Mouse (Mus musculus) C2C12 (cell line): ENCODE results near the gene Lpgat1. TPM values are rescaled to one million over a fixed set of nuclear protein-coding genes. Genes with fewer than 3 reads are reported as not detected.

Experiments used
- H3K27me3 ChIP-seq: one replicate; pipeline ENCODE4 v1.6.1; 2011; ENCODE audit not compliant: control insufficient read depth, insufficient read depth, insufficient read length
- H3K36me3 ChIP-seq: one replicate; pipeline ENCODE4 v1.6.1; 2011; ENCODE audit not compliant: control insufficient read depth, insufficient read depth
- H3K4me3 ChIP-seq: one replicate; pipeline ENCODE4 v1.5.1; 2011; ENCODE audit warnings: mild to moderate bottlenecking, control low read depth; ENCODE audit not compliant: poor library complexity, insufficient read depth, severe bottlenecking
- H3K79me2 ChIP-seq: one replicate; pipeline ENCODE4 v1.6.1; 2011; ENCODE audit not compliant: control insufficient read depth, insufficient read depth
- H3K79me3 ChIP-seq: one replicate; pipeline ENCODE4 v1.6.1; 2011; ENCODE audit warnings: low read depth, control low read depth
- H3ac ChIP-seq: one replicate; pipeline ENCODE3; 2011; ENCODE audit warnings: low read depth; ENCODE audit not compliant: control insufficient read depth, insufficient read length
- CEBPB ChIP-seq: IDR thresholded peaks from one replicate; pipeline ENCODE4 v1.6.1; 2011; ENCODE audit warnings: low read depth, mild to moderate bottlenecking, control low read depth, moderate library complexity
- CTCF ChIP-seq: IDR thresholded peaks from one replicate; pipeline ENCODE4 v1.5.1; 2011; ENCODE audit not compliant: control insufficient read depth, insufficient read depth, insufficient read length
- FOSL1 ChIP-seq: IDR thresholded peaks from one replicate; pipeline ENCODE4 v1.8.0; 2011; ENCODE audit warnings: mild to moderate bottlenecking, low read length; ENCODE audit not compliant: poor library complexity, insufficient read depth, severe bottlenecking
- MAX ChIP-seq: IDR thresholded peaks from one replicate; pipeline ENCODE4 v1.6.1; 2011; ENCODE audit warnings: mild to moderate bottlenecking, control low read depth
- MYOD1 ChIP-seq: IDR thresholded peaks from one replicate; pipeline ENCODE4 v1.6.1; 2011; ENCODE audit warnings: low read depth; ENCODE audit not compliant: control insufficient read depth, insufficient read length
- MYOG ChIP-seq: IDR thresholded peaks from one replicate; pipeline ENCODE4 v1.6.1; 2011; ENCODE audit not compliant: control insufficient read depth, insufficient read length; ENCODE audit errors: extremely low read depth
- USF1 ChIP-seq: IDR thresholded peaks from one replicate; pipeline ENCODE4 v1.6.1; 2011; ENCODE audit warnings: low read depth, mild to moderate bottlenecking, control low read depth, moderate library complexity
- polyA plus RNA-seq: library from polyadenylated mRNA; unstranded; fragments of >200 nt; fragmentation: generic; extraction: Trizol; gene quantifications from one replicate; pipeline ENCODE4 v1.2.1, GENCODE M21; 2012; ENCODE audit warnings: missing spikeins

Lpgat1 gene
- polyA plus RNA-seq, 1 experiment: 16.5 TPM

DNA sequence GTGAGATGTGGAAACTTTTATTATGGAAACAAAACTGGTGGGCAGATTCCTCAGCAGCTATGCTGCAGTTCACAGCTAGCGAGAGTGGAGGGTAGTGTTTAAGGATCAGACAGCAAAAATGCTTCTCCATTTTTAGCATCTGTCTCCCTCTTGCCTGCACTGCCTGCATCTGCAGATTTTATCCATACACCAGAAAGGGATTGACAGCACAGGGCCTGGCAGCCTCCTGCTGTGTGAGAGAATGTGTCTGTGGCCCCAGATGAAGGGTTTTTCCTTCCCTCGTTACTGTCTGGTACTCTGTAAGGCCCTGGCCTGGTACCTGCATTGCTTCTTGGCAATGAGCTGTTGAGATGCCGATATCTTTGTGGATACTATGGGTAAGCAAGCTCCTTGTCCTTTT lies 2.8 kb downstream of the Lpgat1 start:
- Histone ChIP-seq H3K79me2 (peaks cover 65% of the 10 kb centered on the region), H3K27me3 (no peaks in the 10 kb centered on the region), H3K4me3 (no peak overlapping the region), H3K79me3 (peaks cover 35% of the 10 kb centered on the region), H3ac (no peak overlapping the region), H3K36me3 (peaks cover 41% of the 10 kb centered on the region)
- TF ChIP-seq CEBPB (no peak), MAX (no peak), CTCF (no peak), FOSL1 (no peak), USF1 (no peak)

DNA sequence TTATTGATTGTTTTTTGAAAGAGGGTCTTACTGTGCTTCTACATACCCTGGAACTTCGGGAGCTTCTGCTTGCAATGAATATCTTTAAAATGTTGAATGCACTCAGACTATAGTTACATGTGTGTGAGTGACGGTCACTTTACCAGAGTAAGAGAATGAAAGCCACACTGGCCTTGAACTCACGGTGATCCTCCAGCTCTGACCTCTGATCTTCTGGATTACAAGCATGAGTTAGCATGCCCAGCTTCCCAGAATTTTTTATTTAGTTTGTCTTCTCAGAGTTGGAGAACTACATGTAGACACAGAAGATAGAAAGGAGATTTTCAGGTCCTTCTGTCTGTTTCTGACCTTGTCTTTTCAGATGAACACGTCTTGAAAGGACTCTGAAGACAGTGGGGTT lies 5.1 kb downstream of the Lpgat1 start:
- H3K36me3 ChIP-seq: peaks cover 53% of the 10 kb centered on the region

GRCm38 (mm10) chr1:191723675-191724074 lies 6.0 kb downstream of the Lpgat1 start:
- H3K36me3 ChIP-seq: peaks cover 63% of the 10 kb centered on the region
- TF ChIP-seq FOSL1 (no peak), CEBPB (no peak), CTCF (no peak), MYOD1 (no peak), MAX (no peak), MYOG (no peak), USF1 (no peak)

More for the DNA sequence above, 5.1 kb downstream of the Lpgat1 start:
- Histone ChIP-seq H3K4me3 (no peak overlapping the region), H3K79me2 (peaks cover 87% of the 10 kb centered on the region), H3K27me3 (no peaks in the 10 kb centered on the region), H3ac (no peak overlapping the region), H3K79me3 (peaks cover 37% of the 10 kb centered on the region)
- TF ChIP-seq MYOG (no peak), FOSL1 (no peak), MYOD1 (no peak), USF1 (no peak), MAX (no peak)

GRCm38 (mm10) chr1:191724385-191725061 lies 6.9 kb downstream of the Lpgat1 start:
- peaks cover 35% of the 10 kb centered on the region for H3K79me3 ChIP-seq
- TF ChIP-seq MAX (no peak), FOSL1 (no peak), MYOD1 (no peak), CEBPB (no peak), CTCF (no peak), MYOG (no peak), USF1 (no peak)
- no peak overlapping the region for H3K4me3 ChIP-seq
- H3ac ChIP-seq: no peak overlapping the region
- peaks cover 86% of the 10 kb centered on the region for H3K79me2 ChIP-seq
- H3K27me3 ChIP-seq: no peaks in the 10 kb centered on the region
- H3K36me3 ChIP-seq: peaks cover 64% of the 10 kb centered on the region

More at GRCm38 (mm10) chr1:191723675-191724074, 6.0 kb downstream of the Lpgat1 start:
- no peak overlapping the region for H3K4me3 ChIP-seq
- H3K27me3 ChIP-seq: no peaks in the 10 kb centered on the region
- peaks cover 39% of the 10 kb centered on the region for H3K79me3 ChIP-seq
- peaks cover 93% of the 10 kb centered on the region for H3K79me2 ChIP-seq
- no peak overlapping the region for H3ac ChIP-seq

- H3K4me3 ChIP-seq: no peak overlapping the region
- H3K36me3 ChIP-seq: peaks cover 42% of the 10 kb centered on the region
Observed at GRCm38 (mm10) chr1:191732623-191733022, 15.0 kb downstream of the Lpgat1 start.

DNA sequence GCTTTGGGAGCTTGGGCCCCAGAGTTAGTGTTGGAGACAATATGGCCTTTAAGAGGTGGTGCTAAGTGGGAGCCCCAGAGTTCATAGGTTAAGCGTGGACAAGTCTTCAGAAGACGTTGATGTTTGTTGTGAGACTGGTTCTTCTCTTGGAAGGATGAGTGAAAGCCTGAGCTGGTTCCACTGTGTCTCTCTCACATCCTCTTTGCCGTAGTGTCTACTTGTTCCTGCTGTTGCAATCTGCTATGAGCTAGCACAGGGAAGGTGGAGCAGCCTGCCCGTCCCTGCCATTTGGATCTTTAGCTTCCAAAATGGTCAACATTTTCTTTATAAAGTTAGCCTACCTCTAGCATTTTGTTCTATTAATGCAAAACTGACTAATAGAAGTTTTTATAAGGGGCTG lies 16.2 kb downstream of the Lpgat1 start:
- Histone ChIP-seq H3K36me3 (peaks cover 31% of the 10 kb centered on the region), H3K79me3 (peaks cover 34% of the 10 kb centered on the region), H3K79me2 (peaks cover 87% of the 10 kb centered on the region), H3K4me3 (no peak overlapping the region), H3ac (no peak overlapping the region), H3K27me3 (no peaks in the 10 kb centered on the region)
- TF ChIP-seq CTCF: no peak

More at GRCm38 (mm10) chr1:191732623-191733022, 15.0 kb downstream of the Lpgat1 start:
- H3K27me3 ChIP-seq: no peaks in the 10 kb centered on the region
- peaks cover 86% of the 10 kb centered on the region for H3K79me2 ChIP-seq
- TF ChIP-seq FOSL1: no peak
- TF ChIP-seq MYOG: no peak
- no peak for TF ChIP-seq USF1
- no peak for TF ChIP-seq CEBPB
- TF ChIP-seq CTCF: no peak
- no peak for TF ChIP-seq MYOD1
- no peak for TF ChIP-seq MAX
- H3ac ChIP-seq: no peak overlapping the region
- H3K79me3 ChIP-seq: peaks cover 32% of the 10 kb centered on the region
